Mouse (Mus musculus) thymus, adult 2 months (tissue): ENCODE results near the gene Epb42. TPM values are rescaled to one million over a fixed set of nuclear protein-coding genes. Genes with fewer than 3 reads are reported as not detected.

Experiments
- DNase-seq: peaks from one replicate; pipeline ENCODE4 v3.0.0; 2021
- H3K27ac ChIP-seq: fragments of 200-500 bp; 2 replicates; pipeline ENCODE4 v1.5.1; 2012; ENCODE audit warnings: low read length, control low read depth; ENCODE audit not compliant: control insufficient read depth, insufficient read depth
- H3K27me3 ChIP-seq: fragments of 200-500 bp; 2 replicates; pipeline ENCODE4 v1.6.1; 2012; ENCODE audit warnings: mild to moderate bottlenecking, low read length, moderate library complexity, mixed read lengths; ENCODE audit not compliant: control insufficient read depth, insufficient read depth
- H3K36me3 ChIP-seq: fragments of 200-500 bp; 2 replicates; pipeline ENCODE4 v1.6.1; 2012; ENCODE audit warnings: mild to moderate bottlenecking, low read length, moderate library complexity; ENCODE audit not compliant: control insufficient read depth, insufficient read depth
- H3K4me1 ChIP-seq: fragments of 200-500 bp; replicated peaks from 2 replicates; pipeline ENCODE4 v1.6.1; 2012; ENCODE audit warnings: low read length; ENCODE audit not compliant: control insufficient read depth, insufficient read depth
- H3K4me3 ChIP-seq: fragments of 200-500 bp; 2 replicates; pipeline ENCODE4 v1.5.1; 2012; ENCODE audit warnings: mild to moderate bottlenecking, low read length, control low read depth, moderate library complexity; ENCODE audit not compliant: control insufficient read depth, insufficient read depth
- CTCF ChIP-seq: fragments of 200-500 bp; IDR thresholded peaks from 2 replicates; pipeline ENCODE4 v1.5.1; 2012; ENCODE audit warnings: mild to moderate bottlenecking, control low read depth, low read length, moderate library complexity, borderline replicate concordance; ENCODE audit not compliant: control insufficient read depth, poor library complexity, insufficient read depth; ENCODE audit errors: extremely low read depth
- POLR2A ChIP-seq: fragments of 200-500 bp; IDR thresholded peaks from 2 replicates; pipeline ENCODE4 v1.6.1; 2012; ENCODE audit warnings: mild to moderate bottlenecking, low read length, control low read depth, moderate library complexity; ENCODE audit not compliant: control insufficient read depth, poor library complexity, insufficient read depth; ENCODE audit errors: extremely low read depth
- WGBS: fragments of 180-500 bp; shearing (Covaris S2); methylation state at CpG from one replicate; pipeline ENCODE4 v1.1.7; 2018; 5-methylcytosine and 5-hydroxymethylcytosine counted together
- polyA plus RNA-seq: library from polyadenylated mRNA; depleted of rRNA; stranded (reverse); fragments of >200 nt; gene quantifications from 2 replicates; pipeline ENCODE4 v1.2.3, GENCODE M21; 2012

Gene Epb42
- polyA plus RNA-seq, 1 experiment, result 0.88 TPM

GRCm38 (mm10) chr2:121067116-121067515, 30.2 kb upstream of the Epb42 start:
- Histone ChIP-seq H3K4me1 (no peaks in the 10 kb centered on the region), H3K36me3 (no peaks in the 10 kb centered on the region), H3K4me3 (no peak overlapping the region), H3K27ac (no peak overlapping the region), H3K27me3 (no peaks in the 10 kb centered on the region)
- WGBS, result 39% methylated on average over 4 of the region's 4 CpGs
- TF ChIP-seq CTCF (no peak), POLR2A (no peak)
- DNase-seq, result peak; percentile 13

GRCm38 (mm10) chr2:121061315-121061714, 24.4 kb upstream of the Epb42 start:
- no peak for DNase-seq
- WGBS, result 95% methylated on average over 2 of the region's 2 CpGs
- Histone ChIP-seq H3K27ac (no peak overlapping the region), H3K4me1 (no peaks in the 10 kb centered on the region), H3K36me3 (no peaks in the 10 kb centered on the region), H3K27me3 (no peaks in the 10 kb centered on the region), H3K4me3 (no peak overlapping the region)
- TF ChIP-seq CTCF, result no peak
- no peak for TF ChIP-seq POLR2A

- TF ChIP-seq CTCF, result no peak
- no peak for TF ChIP-seq POLR2A
- H3K27me3 ChIP-seq, result no peaks in the 10 kb centered on the region
- DNase-seq, result no peak
- no peaks in the 10 kb centered on the region for H3K36me3 ChIP-seq
- no peak overlapping the region for H3K27ac ChIP-seq
- H3K4me1 ChIP-seq, result no peaks in the 10 kb centered on the region
- no peak overlapping the region for H3K4me3 ChIP-seq
- 91% methylated on average over 6 of the region's 6 CpGs for WGBS
Measured at GRCm38 (mm10) chr2:121057997-121058396, 21.1 kb upstream of the Epb42 start.

DNA sequence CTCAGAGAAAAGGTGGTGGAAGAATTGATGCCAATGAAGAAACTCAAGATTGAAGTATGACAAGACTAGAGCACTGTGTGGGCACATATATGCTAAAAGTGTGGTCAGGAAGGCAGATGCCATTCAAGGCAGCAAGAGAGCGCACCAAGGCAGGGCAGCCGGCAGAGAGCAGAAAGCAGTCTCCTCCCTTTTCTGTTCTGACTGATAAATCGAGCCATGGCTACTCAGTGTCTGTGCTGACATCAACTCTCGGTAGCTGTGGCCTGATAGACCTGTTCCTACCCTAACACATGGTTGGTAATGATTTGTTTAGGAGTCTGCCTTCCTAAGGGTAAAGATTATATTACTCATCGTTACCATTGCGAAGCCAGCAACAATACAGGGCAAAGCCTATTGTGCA, 19.0 kb upstream of the Epb42 start:
- Histone ChIP-seq H3K36me3 (no peaks in the 10 kb centered on the region), H3K4me1 (no peaks in the 10 kb centered on the region), H3K4me3 (no peak overlapping the region), H3K27ac (no peak overlapping the region), H3K27me3 (no peaks in the 10 kb centered on the region)
- DNase-seq, result no peak
- WGBS, result 90% methylated on average over 6 of the region's 6 CpGs
- TF ChIP-seq CTCF (no peak), POLR2A (no peak)

DNA sequence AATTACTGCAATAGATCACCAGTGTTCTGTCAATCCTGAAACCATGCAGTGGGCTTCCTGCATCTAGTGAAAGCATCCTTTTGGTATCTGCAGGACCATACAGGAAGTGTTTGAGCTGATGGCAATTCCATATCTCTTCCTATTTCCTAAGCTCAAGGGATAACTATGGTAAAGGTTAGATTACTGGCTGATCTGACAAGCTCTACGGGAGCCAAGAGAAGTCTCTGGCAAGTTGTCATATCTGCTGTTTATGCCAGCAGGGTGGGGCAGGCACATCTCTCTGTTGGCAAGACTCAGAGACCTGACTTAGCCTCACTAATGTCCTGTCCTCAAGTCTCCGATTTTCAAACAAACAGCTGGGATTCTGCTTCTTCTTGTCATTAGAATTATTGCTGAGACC, 17.2 kb upstream of the Epb42 start:
- H3K4me1 ChIP-seq, result no peaks in the 10 kb centered on the region
- no peaks in the 10 kb centered on the region for H3K27me3 ChIP-seq
- DNase-seq, result no peak
- WGBS, result 74% methylated on average over 2 of the region's 2 CpGs
- no peak overlapping the region for H3K4me3 ChIP-seq
- H3K27ac ChIP-seq, result no peak overlapping the region
- no peak for TF ChIP-seq POLR2A
- no peak for TF ChIP-seq CTCF
- H3K36me3 ChIP-seq, result no peaks in the 10 kb centered on the region

GRCm38 (mm10) chr2:121052176-121052575, 15.3 kb upstream of the Epb42 start:
- H3K4me1 ChIP-seq, result no peaks in the 10 kb centered on the region
- DNase-seq, result no peak
- 97% methylated on average over 5 of the region's 5 CpGs for WGBS
- H3K27me3 ChIP-seq, result no peaks in the 10 kb centered on the region
- H3K27ac ChIP-seq, result no peak overlapping the region
- H3K36me3 ChIP-seq, result no peaks in the 10 kb centered on the region
- TF ChIP-seq POLR2A (no peak), CTCF (no peak)
- no peak overlapping the region for H3K4me3 ChIP-seq

DNA sequence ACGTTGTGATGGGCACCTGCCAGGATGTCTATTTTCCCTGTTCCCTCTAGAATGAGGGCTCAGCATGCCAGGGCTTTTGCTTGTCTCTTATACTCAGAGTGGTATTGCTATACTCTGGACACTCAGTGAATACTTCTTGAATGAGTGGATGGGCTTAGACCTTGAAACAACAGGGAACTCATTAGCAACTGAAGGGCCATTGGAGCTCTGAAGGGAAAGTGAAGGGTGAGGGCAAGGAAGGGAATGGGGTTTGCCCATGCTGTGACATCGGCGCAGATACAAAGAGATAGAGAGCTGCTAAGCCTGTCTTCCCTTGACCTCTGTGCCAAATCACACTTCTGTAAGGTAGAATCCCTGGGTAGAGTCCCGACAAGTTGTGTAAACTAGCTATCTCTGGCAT, 8.8 kb upstream of the Epb42 start:
- Histone ChIP-seq H3K4me1 (no peaks in the 10 kb centered on the region), H3K27me3 (no peaks in the 10 kb centered on the region), H3K36me3 (no peaks in the 10 kb centered on the region), H3K4me3 (no peak overlapping the region), H3K27ac (no peak overlapping the region)
- no peak for DNase-seq
- TF ChIP-seq POLR2A (no peak), CTCF (no peak)
- 92% methylated on average over 4 of the region's 4 CpGs for WGBS
